Mouse (Mus musculus) thymus, adult 2 months (tissue): ENCODE measurements around the gene Utf1. TPM values are rescaled to one million over a fixed set of nuclear protein-coding genes. Genes with fewer than 3 reads are reported as not detected.

Experiments
- DNase-seq: peaks from one replicate; pipeline ENCODE4 v3.0.0; 2021
- H3K27ac ChIP-seq: fragments of 200-500 bp; 2 replicates; pipeline ENCODE4 v1.5.1; 2012; ENCODE audit warnings: low read length, control low read depth; ENCODE audit not compliant: control insufficient read depth, insufficient read depth
- H3K27me3 ChIP-seq: fragments of 200-500 bp; 2 replicates; pipeline ENCODE4 v1.6.1; 2012; ENCODE audit warnings: mild to moderate bottlenecking, low read length, moderate library complexity, mixed read lengths; ENCODE audit not compliant: control insufficient read depth, insufficient read depth
- H3K36me3 ChIP-seq: fragments of 200-500 bp; 2 replicates; pipeline ENCODE4 v1.6.1; 2012; ENCODE audit warnings: mild to moderate bottlenecking, low read length, moderate library complexity; ENCODE audit not compliant: control insufficient read depth, insufficient read depth
- H3K4me1 ChIP-seq: fragments of 200-500 bp; replicated peaks from 2 replicates; pipeline ENCODE4 v1.6.1; 2012; ENCODE audit warnings: low read length; ENCODE audit not compliant: control insufficient read depth, insufficient read depth
- H3K4me3 ChIP-seq: fragments of 200-500 bp; 2 replicates; pipeline ENCODE4 v1.5.1; 2012; ENCODE audit warnings: mild to moderate bottlenecking, low read length, control low read depth, moderate library complexity; ENCODE audit not compliant: control insufficient read depth, insufficient read depth
- CTCF ChIP-seq: fragments of 200-500 bp; IDR thresholded peaks from 2 replicates; pipeline ENCODE4 v1.5.1; 2012; ENCODE audit warnings: mild to moderate bottlenecking, control low read depth, low read length, moderate library complexity, borderline replicate concordance; ENCODE audit not compliant: control insufficient read depth, poor library complexity, insufficient read depth; ENCODE audit errors: extremely low read depth
- POLR2A ChIP-seq: fragments of 200-500 bp; IDR thresholded peaks from 2 replicates; pipeline ENCODE4 v1.6.1; 2012; ENCODE audit warnings: mild to moderate bottlenecking, low read length, control low read depth, moderate library complexity; ENCODE audit not compliant: control insufficient read depth, poor library complexity, insufficient read depth; ENCODE audit errors: extremely low read depth
- WGBS: fragments of 180-500 bp; shearing (Covaris S2); methylation state at CpG from one replicate; pipeline ENCODE4 v1.1.7; 2018; 5-methylcytosine and 5-hydroxymethylcytosine counted together
- polyA plus RNA-seq: library from polyadenylated mRNA; depleted of rRNA; stranded (reverse); fragments of >200 nt; gene quantifications from 2 replicates; pipeline ENCODE4 v1.2.3, GENCODE M21; 2012

Gene Utf1
- polyA plus RNA-seq, 1 experiment: 13.8 TPM

GRCm38 (mm10) chr7:139979011-139979719, 35.6 kb downstream of the Utf1 start:
- Histone ChIP-seq H3K4me1 (peaks cover 16% of the 10 kb centered on the region), H3K4me3 (no peak overlapping the region), H3K27me3 (no peaks in the 10 kb centered on the region), H3K27ac (no peak overlapping the region), H3K36me3 (no peaks in the 10 kb centered on the region)
- 50% methylated on average over 13 of the region's 13 CpGs for WGBS
- TF ChIP-seq CTCF (no peak), POLR2A (no peak)
- DNase-seq: no peak

- 48% methylated on average over 3 of the region's 3 CpGs for WGBS
- Histone ChIP-seq H3K4me3 (no peak overlapping the region), H3K36me3 (no peaks in the 10 kb centered on the region), H3K27me3 (no peaks in the 10 kb centered on the region), H3K27ac (no peak overlapping the region), H3K4me1 (peaks cover 9% of the 10 kb centered on the region)
- TF ChIP-seq CTCF (no peak), POLR2A (no peak)
- DNase-seq: no peak
Measured at GRCm38 (mm10) chr7:139980778-139981177, 37.2 kb downstream of the Utf1 start.

GRCm38 (mm10) chr7:139982058-139982457, 38.5 kb downstream of the Utf1 start:
- no peaks in the 10 kb centered on the region for H3K27me3 ChIP-seq
- no peak for TF ChIP-seq CTCF
- no peak for TF ChIP-seq POLR2A
- peaks cover 9% of the 10 kb centered on the region for H3K4me1 ChIP-seq
- no peak for DNase-seq
- no peaks in the 10 kb centered on the region for H3K36me3 ChIP-seq
- 85% methylated on average over 11 of the region's 11 CpGs for WGBS
- no peak overlapping the region for H3K4me3 ChIP-seq
- no peak overlapping the region for H3K27ac ChIP-seq

- 0 out of 2 replicates have a peak, but pooled peaks cover 2% of the 10 kb centered on the region for H3K4me1 ChIP-seq
- TF ChIP-seq POLR2A (no peak), CTCF (no peak)
- no peak overlapping the region for H3K27ac ChIP-seq
- H3K27me3 ChIP-seq: no peaks in the 10 kb centered on the region
- no peaks in the 10 kb centered on the region for H3K36me3 ChIP-seq
- no peak overlapping the region for H3K4me3 ChIP-seq
- no peak for DNase-seq
- WGBS: 97% methylated on average over 11 of the region's 11 CpGs
Measured at GRCm38 (mm10) chr7:139984505-139984904, 40.9 kb downstream of the Utf1 start.

- Histone ChIP-seq H3K36me3 (no peaks in the 10 kb centered on the region), H3K27ac (no peak overlapping the region), H3K4me3 (no peak overlapping the region), H3K4me1 (peaks cover 11% of the 10 kb centered on the region), H3K27me3 (no peaks in the 10 kb centered on the region)
- TF ChIP-seq CTCF (no peak), POLR2A (no peak)
- 89% methylated on average over 9 of the region's 9 CpGs for WGBS
- no peak for DNase-seq
Measured at GRCm38 (mm10) chr7:139988272-139988671, 44.7 kb downstream of the Utf1 start.

GRCm38 (mm10) chr7:139990864-139991394, 47.3 kb downstream of the Utf1 start:
- no peaks in the 10 kb centered on the region for H3K27me3 ChIP-seq
- DNase-seq: no peak
- TF ChIP-seq POLR2A: no peak
- TF ChIP-seq CTCF: no peak
- no peak overlapping the region for H3K4me3 ChIP-seq
- no peak overlapping the region for H3K27ac ChIP-seq
- H3K36me3 ChIP-seq: no peaks in the 10 kb centered on the region
- WGBS: 44% methylated on average over 8 of the region's 8 CpGs
- H3K4me1 ChIP-seq: peaks cover 11% of the 10 kb centered on the region
